Mouse (Mus musculus) liver, postnatal 0 days (tissue): ENCODE data around the gene Elmo1.

ENCODE experiments used
- CTCF ChIP-seq: sonication (generic); IDR thresholded peaks from 2 replicates; pipeline ENCODE4 v1.5.1; 2016; ENCODE audit warnings: antibody characterized with exemption, low read depth
- EP300 ChIP-seq: IDR thresholded peaks from 2 replicates; pipeline ENCODE4 v1.6.1; 2016; ENCODE audit warnings: antibody characterized with exemption, low read depth, mild to moderate bottlenecking

GRCm38 (mm10) chr13:20138466-20138865, 48.1 kb downstream of the Elmo1 start:
- no peak for TF ChIP-seq CTCF
- TF ChIP-seq EP300: peak; percentile 27; the same call in 1 of the 2 replicates
